Mouse (Mus musculus): ENCODE data around the gene Rrm1. TPM values are rescaled to one million over a fixed set of nuclear protein-coding genes. Genes with fewer than 3 reads are reported as not detected.
"Not testable (repeated sequence)": the region's sequence is repeated elsewhere in the genome, so short reads cannot be mapped to it uniquely, and the experiment has no call there.

Gene Rrm1
- 79.3 and 96.2 TPM in 2 replicates for polyA plus RNA-seq (2015; fragmentation: Nextera tagmentation; extraction: Ambion mirVana)

DNA sequence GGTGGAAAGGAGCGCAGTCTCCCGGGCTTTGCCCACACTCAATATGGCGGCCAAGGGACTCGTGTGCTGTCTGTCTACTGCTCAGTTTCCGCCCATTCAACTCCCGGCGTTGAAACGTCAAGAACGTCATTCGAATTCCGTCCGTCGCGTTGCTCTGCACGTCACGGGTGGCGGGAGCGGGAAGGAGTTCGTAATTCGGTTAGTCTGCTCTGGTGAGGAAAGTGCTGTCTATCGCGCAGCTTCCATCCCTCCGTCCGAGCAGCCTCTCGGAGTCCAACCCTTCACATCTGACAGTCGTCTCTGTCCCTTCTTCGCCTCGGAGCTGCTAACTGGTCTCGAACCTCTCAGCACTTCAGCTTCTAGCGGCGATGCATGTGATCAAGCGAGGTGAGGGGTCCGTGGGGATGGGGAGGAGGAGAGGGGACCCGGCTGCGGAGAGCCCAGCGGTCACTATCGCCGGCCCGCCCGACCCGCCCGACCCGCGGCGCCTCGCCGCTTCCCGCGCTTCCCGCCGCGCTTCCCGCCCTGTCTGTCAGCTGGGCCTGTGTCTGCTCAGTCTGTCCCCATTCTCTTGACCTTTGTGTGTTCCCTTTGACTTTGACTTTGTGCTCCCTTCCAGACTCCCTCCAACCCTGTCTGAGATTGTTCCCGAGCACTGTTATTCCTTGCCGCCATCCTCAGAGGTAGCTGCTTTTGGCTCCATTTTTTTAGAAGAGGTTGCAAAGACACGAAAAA lies at the start of gene Rrm1:
TSS of gene Rrm1 (plus strand) at position 39 of the 735 bp plus-strand sequence.
- Histone ChIP-seq H3K4me2 (ENCODE audit: low read length) (peak within 1 kb of the TSS; percentile 85), H3K9me3 (ENCODE audit: control insufficient read depth, low read length) (no peaks in the 10 kb centered on the region), H3K4me1 (replicated peaks; ENCODE audit: control insufficient read depth, insufficient read depth, low read length) (peaks cover 22% of the 10 kb centered on the region), H3K27me3 (replicated peaks; ENCODE audit: control insufficient read depth, insufficient read depth, low read length) (no peaks in the 10 kb centered on the region), H3K36me3 (ENCODE audit: control insufficient read depth, insufficient read depth) (0 out of 2 replicates have a peak, but pooled peaks cover 2% of the 10 kb centered on the region), H3K9ac (replicated peaks; ENCODE audit: low read depth, low read length) (peak within 1 kb of the TSS; percentile 82), H3K27ac (ENCODE audit: low read length) (peak within 1 kb of the TSS; percentile 39), H3K4me3 (replicated peaks; ENCODE audit: low read length) (peak within 1 kb of the TSS; percentile 89)
- ATAC-seq: peak; percentile 100
- under 1% methylated on average over 55 of the region's 56 CpGs for WGBS

GRCm38 (mm10) chr7:102393898-102394297 lies 47.6 kb upstream of the Rrm1 start:
- Histone ChIP-seq H3K4me1 (replicated peaks; ENCODE audit: control insufficient read depth, insufficient read depth, low read length) (peaks cover 3% of the 10 kb centered on the region), H3K4me3 (replicated peaks; ENCODE audit: low read length) (no peak overlapping the region), H3K4me2 (ENCODE audit: low read length) (no peak overlapping the region), H3K9me3 (ENCODE audit: control insufficient read depth, low read length) (no peaks in the 10 kb centered on the region), H3K9ac (replicated peaks; ENCODE audit: low read depth, low read length) (no peak overlapping the region), H3K36me3 (ENCODE audit: control insufficient read depth, insufficient read depth) (no peaks in the 10 kb centered on the region), H3K27ac (ENCODE audit: low read length) (no peak overlapping the region), H3K27me3 (replicated peaks; ENCODE audit: control insufficient read depth, insufficient read depth, low read length) (no peaks in the 10 kb centered on the region)
- no peak for ATAC-seq
- 91% methylated on average over 2 of the region's 2 CpGs for WGBS

DNA sequence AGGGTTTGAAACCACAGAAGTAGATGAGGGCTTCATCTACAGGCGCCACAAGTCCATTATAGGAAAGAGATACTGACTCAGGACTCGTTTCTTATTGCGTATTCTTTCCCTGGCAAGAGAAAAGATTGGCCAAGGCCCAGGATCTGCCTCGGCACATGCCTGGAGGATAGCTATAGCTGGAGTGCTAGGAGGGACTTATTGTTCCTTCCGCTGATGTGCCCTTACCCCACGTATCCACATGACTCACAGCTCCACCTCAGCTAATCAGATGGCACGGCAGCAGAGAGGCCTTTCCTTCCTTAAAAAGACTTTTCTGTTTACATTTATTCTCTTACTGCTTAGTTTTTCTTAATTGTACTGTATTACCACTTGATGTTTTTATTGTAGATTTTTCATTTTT lies 45.6 kb upstream of the Rrm1 start:
- Histone ChIP-seq H3K27me3 (replicated peaks; ENCODE audit: control insufficient read depth, insufficient read depth, low read length) (no peaks in the 10 kb centered on the region), H3K4me2 (ENCODE audit: low read length) (no peak overlapping the region), H3K4me1 (replicated peaks; ENCODE audit: control insufficient read depth, insufficient read depth, low read length) (no peaks in the 10 kb centered on the region), H3K36me3 (ENCODE audit: control insufficient read depth, insufficient read depth) (no peaks in the 10 kb centered on the region), H3K27ac (ENCODE audit: low read length) (no peak overlapping the region), H3K4me3 (replicated peaks; ENCODE audit: low read length) (no peak overlapping the region), H3K9ac (replicated peaks; ENCODE audit: low read depth, low read length) (no peak overlapping the region), H3K9me3 (ENCODE audit: control insufficient read depth, low read length) (no peaks in the 10 kb centered on the region)
- no peak for ATAC-seq
- 68% methylated on average over 7 of the region's 7 CpGs for WGBS

DNA sequence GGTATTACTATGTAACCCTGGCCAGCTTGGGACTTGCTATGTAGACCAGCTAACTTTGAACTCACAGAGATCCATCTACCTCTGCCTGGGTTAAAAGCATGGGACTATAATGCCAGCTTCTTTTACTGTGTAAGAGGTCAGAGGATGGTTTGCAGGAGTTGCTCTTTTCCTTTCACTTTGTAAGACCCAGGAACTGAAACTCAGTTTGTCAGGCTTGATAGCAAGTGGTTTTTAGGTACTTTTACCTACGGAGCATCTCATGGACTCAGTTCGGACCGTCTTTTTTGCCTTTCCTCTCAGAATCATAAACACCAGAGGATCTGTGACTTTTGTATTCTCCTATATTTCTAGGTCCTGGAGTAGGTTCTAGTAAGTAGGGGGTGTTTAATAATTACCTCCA lies 45.2 kb upstream of the Rrm1 start:
- WGBS: 96% methylated on average over 3 of the region's 3 CpGs
- no peaks in the 10 kb centered on the region for H3K4me1 ChIP-seq (replicated peaks; ENCODE audit: control insufficient read depth, insufficient read depth, low read length)

GRCm38 (mm10) chr7:102399180-102399731 lies 42.2 kb upstream of the Rrm1 start:
- Histone ChIP-seq H3K9me3 (ENCODE audit: control insufficient read depth, low read length) (no peaks in the 10 kb centered on the region), H3K4me1 (replicated peaks; ENCODE audit: control insufficient read depth, insufficient read depth, low read length) (no peaks in the 10 kb centered on the region), H3K9ac (replicated peaks; ENCODE audit: low read depth, low read length) (no peak overlapping the region), H3K4me2 (ENCODE audit: low read length) (no peak overlapping the region), H3K4me3 (replicated peaks; ENCODE audit: low read length) (no peak overlapping the region), H3K36me3 (ENCODE audit: control insufficient read depth, insufficient read depth) (no peaks in the 10 kb centered on the region), H3K27ac (ENCODE audit: low read length) (no peak overlapping the region), H3K27me3 (replicated peaks; ENCODE audit: control insufficient read depth, insufficient read depth, low read length) (no peaks in the 10 kb centered on the region)
- ATAC-seq: no peak
- 10% methylated on average over 3 of the region's 3 CpGs for WGBS

More for the DNA sequence above, 45.2 kb upstream of the Rrm1 start:
- H3K27ac ChIP-seq (ENCODE audit: low read length): no peak overlapping the region
- no peak overlapping the region for H3K4me2 ChIP-seq (ENCODE audit: low read length)
- H3K36me3 ChIP-seq (ENCODE audit: control insufficient read depth, insufficient read depth): no peaks in the 10 kb centered on the region
- no peak overlapping the region for H3K9ac ChIP-seq (replicated peaks; ENCODE audit: low read depth, low read length)
- H3K27me3 ChIP-seq (replicated peaks; ENCODE audit: control insufficient read depth, insufficient read depth, low read length): no peaks in the 10 kb centered on the region
- H3K4me3 ChIP-seq (replicated peaks; ENCODE audit: low read length): no peak overlapping the region
- no peak for ATAC-seq
- H3K9me3 ChIP-seq (ENCODE audit: control insufficient read depth, low read length): no peaks in the 10 kb centered on the region

DNA sequence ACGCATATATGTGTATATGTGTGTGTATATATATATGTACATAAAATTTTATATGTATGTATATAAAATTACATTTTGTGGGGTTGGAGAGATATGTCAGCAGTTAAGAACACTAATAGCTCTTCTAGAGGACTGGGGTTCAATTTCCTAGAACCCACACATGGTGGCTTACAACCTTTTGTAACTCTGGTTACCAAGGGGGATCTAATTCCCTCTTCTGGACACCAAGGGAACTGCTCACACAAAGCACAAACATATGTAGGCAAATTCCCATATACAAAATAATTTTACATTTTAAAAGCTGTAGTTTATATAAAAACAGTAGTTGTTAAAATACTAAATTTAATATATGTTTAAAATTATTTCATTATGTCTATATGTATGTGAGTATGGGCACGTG lies 37.4 kb upstream of the Rrm1 start:
- Histone ChIP-seq H3K36me3 (ENCODE audit: control insufficient read depth, insufficient read depth) (no peaks in the 10 kb centered on the region), H3K4me2 (ENCODE audit: low read length) (no peak overlapping the region), H3K9ac (replicated peaks; ENCODE audit: low read depth, low read length) (no peak overlapping the region), H3K4me3 (replicated peaks; ENCODE audit: low read length) (no peak overlapping the region), H3K27me3 (replicated peaks; ENCODE audit: control insufficient read depth, insufficient read depth, low read length) (no peaks in the 10 kb centered on the region), H3K27ac (ENCODE audit: low read length) (no peak overlapping the region), H3K4me1 (replicated peaks; ENCODE audit: control insufficient read depth, insufficient read depth, low read length) (no peaks in the 10 kb centered on the region), H3K9me3 (ENCODE audit: control insufficient read depth, low read length) (no peaks in the 10 kb centered on the region)
- WGBS: 89% methylated on average over 2 of the region's 2 CpGs
- ATAC-seq: no peak

- no peaks in the 10 kb centered on the region for H3K4me1 ChIP-seq (replicated peaks; ENCODE audit: control insufficient read depth, insufficient read depth, low read length)
- no peaks in the 10 kb centered on the region for H3K27me3 ChIP-seq (replicated peaks; ENCODE audit: control insufficient read depth, insufficient read depth, low read length)
- no peaks in the 10 kb centered on the region for H3K36me3 ChIP-seq (ENCODE audit: control insufficient read depth, insufficient read depth)
- ATAC-seq: no peak
- H3K27ac ChIP-seq (ENCODE audit: low read length): no peak overlapping the region
- H3K4me3 ChIP-seq (replicated peaks; ENCODE audit: low read length): no peak overlapping the region
- H3K9ac ChIP-seq (replicated peaks; ENCODE audit: low read depth, low read length): no peak overlapping the region
- H3K4me2 ChIP-seq (ENCODE audit: low read length): no peak overlapping the region
- no peaks in the 10 kb centered on the region for H3K9me3 ChIP-seq (ENCODE audit: control insufficient read depth, low read length)
These were observed 34.1 kb upstream of the Rrm1 start for GRCm38 (mm10) chr7:102407440-102407839.

DNA sequence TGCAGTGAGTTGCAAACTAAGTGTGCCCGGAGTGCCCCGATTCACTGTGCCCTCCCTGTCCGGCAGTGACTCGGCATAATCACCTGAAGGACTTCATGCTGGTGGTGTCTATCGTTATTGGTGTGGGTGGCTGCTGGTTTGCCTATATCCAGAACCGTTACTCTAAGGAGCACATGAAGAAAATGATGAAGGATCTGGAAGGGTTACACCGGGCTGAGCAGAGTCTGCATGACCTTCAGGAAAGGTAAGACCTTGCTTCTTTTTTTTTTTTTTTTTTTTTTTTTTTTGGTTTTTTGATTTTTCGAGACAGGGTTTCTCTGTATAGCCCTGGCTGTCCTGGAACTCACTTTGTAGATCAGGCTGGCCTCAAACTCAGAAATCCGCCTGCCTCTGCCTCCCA lies 26.2 kb upstream of the Rrm1 start:
- ATAC-seq; H3K27ac ChIP-seq (ENCODE audit: low read length); H3K36me3 ChIP-seq (ENCODE audit: control insufficient read depth, insufficient read depth); H3K9ac ChIP-seq (replicated peaks; ENCODE audit: low read depth, low read length); H3K27me3 ChIP-seq (replicated peaks; ENCODE audit: control insufficient read depth, insufficient read depth, low read length); H3K4me1 ChIP-seq (replicated peaks; ENCODE audit: control insufficient read depth, insufficient read depth, low read length); H3K4me3 ChIP-seq (replicated peaks; ENCODE audit: low read length); H3K4me2 ChIP-seq (ENCODE audit: low read length); H3K9me3 ChIP-seq (ENCODE audit: control insufficient read depth, low read length): not testable (repeated sequence)
- WGBS: 95% methylated on average over 9 of the region's 9 CpGs

GRCm38 (mm10) chr7:102415841-102416240 lies 25.7 kb upstream of the Rrm1 start:
- H3K4me1 ChIP-seq (replicated peaks; ENCODE audit: control insufficient read depth, insufficient read depth, low read length): no peaks in the 10 kb centered on the region
- ATAC-seq: no peak
- H3K27ac ChIP-seq (ENCODE audit: low read length): no peak overlapping the region
- H3K4me2 ChIP-seq (ENCODE audit: low read length): no peak overlapping the region
- H3K27me3 ChIP-seq (replicated peaks; ENCODE audit: control insufficient read depth, insufficient read depth, low read length): no peaks in the 10 kb centered on the region
- H3K36me3 ChIP-seq (ENCODE audit: control insufficient read depth, insufficient read depth): no peaks in the 10 kb centered on the region
- no peaks in the 10 kb centered on the region for H3K9me3 ChIP-seq (ENCODE audit: control insufficient read depth, low read length)
- no peak overlapping the region for H3K9ac ChIP-seq (replicated peaks; ENCODE audit: low read depth, low read length)
- no peak overlapping the region for H3K4me3 ChIP-seq (replicated peaks; ENCODE audit: low read length)
- 36% methylated on average over 6 of the region's 6 CpGs for WGBS

All from forebrain, embryonic 16.5 days (tissue).